Mouse (Mus musculus) midbrain, postnatal 0 days (tissue): ENCODE data around the gene Dennd1c. TPM values are rescaled to one million over a fixed set of nuclear protein-coding genes. Genes with fewer than 3 reads are reported as not detected.
A peak's percentile ranks its signal among the peaks of the same experiment; 100 is the strongest.

Experiments
- ATAC-seq: fragments of 200-750 bp; cut with Nextera tagmentation; 2 replicates; pipeline ENCODE4 v1.8.0; 2017; ENCODE audit warnings: moderate number of reproducible peaks, mild to moderate bottlenecking, moderate TSS enrichment, moderate library complexity; ENCODE audit not compliant: low FRiP score
- DNase-seq: peaks from one replicate; pipeline ENCODE4 v3.0.0-alpha.2; 2015; ENCODE audit warnings: low spot score
- H3K27ac ChIP-seq: fragments of 300-500 bp; sonication (generic); 2 replicates; pipeline ENCODE4 v1.5.1; 2014; ENCODE audit warnings: low read depth, mild to moderate bottlenecking, low read length, mixed read lengths
- H3K27me3 ChIP-seq: fragments of 300-500 bp; sonication (generic); 2 replicates; pipeline ENCODE4 v1.6.1; 2014; ENCODE audit warnings: low read length, control low read depth, mixed read lengths; ENCODE audit not compliant: insufficient read depth
- H3K36me3 ChIP-seq: fragments of 300-500 bp; sonication (generic); 2 replicates; pipeline ENCODE4 v1.6.1; 2014; ENCODE audit warnings: low read length, control low read depth, mixed read lengths; ENCODE audit not compliant: insufficient read depth
- H3K4me1 ChIP-seq: fragments of 300-500 bp; sonication (generic); 2 replicates; pipeline ENCODE4 v1.6.1; 2014; ENCODE audit warnings: mild to moderate bottlenecking, control low read depth, antibody characterized with exemption, low read length, mixed read lengths; ENCODE audit not compliant: insufficient read depth
- H3K4me2 ChIP-seq: fragments of 300-500 bp; sonication (generic); 2 replicates; pipeline ENCODE4 v1.6.1; 2014; ENCODE audit warnings: low read depth, mild to moderate bottlenecking, low read length, mixed read lengths; ENCODE audit not compliant: poor library complexity, severe bottlenecking
- H3K4me3 ChIP-seq: fragments of 300-500 bp; sonication (generic); 2 replicates; pipeline ENCODE4 v1.5.1; 2014; ENCODE audit warnings: low read depth, mild to moderate bottlenecking, low read length, moderate library complexity
- H3K9ac ChIP-seq: fragments of 300-500 bp; sonication (generic); replicated peaks from 2 replicates; pipeline ENCODE4 v1.6.1; 2014; ENCODE audit warnings: mild to moderate bottlenecking, low read length, moderate library complexity, mixed read lengths; ENCODE audit not compliant: poor library complexity, severe bottlenecking
- H3K9me3 ChIP-seq: fragments of 300-500 bp; sonication (generic); 2 replicates; pipeline ENCODE4 v1.6.1; 2016; ENCODE audit warnings: low read length, control low read depth
- CTCF ChIP-seq: IDR thresholded peaks from 2 replicates; pipeline ENCODE4 v1.5.1; 2016; ENCODE audit warnings: antibody characterized with exemption, mild to moderate bottlenecking
- WGBS: fragments of 180-500 bp; shearing (Covaris S2); extraction: QIAGEN DNeasy Blood & Tissue Kit; methylation state at CpG from one replicate; pipeline ENCODE4 v1.1.7; 2014; 5-methylcytosine and 5-hydroxymethylcytosine counted together
- polyA plus RNA-seq: library from polyadenylated mRNA; unstranded; fragments of >200 nt; fragmentation: Nextera tagmentation; extraction: Ambion mirVana; gene quantifications from 2 replicates; pipeline ENCODE4 v1.2.1, GENCODE M21; 2015
- total RNA-seq: library from RNA; depleted of rRNA; stranded (reverse); fragments of >200 nt; gene quantifications from 2 replicates; pipeline ENCODE4 v1.2.3, GENCODE M21; 2014

Gene Dennd1c
- total and polyA plus RNA-seq, 2 experiments from 2014 or later = 0.27 to 1.9 TPM

DNA sequence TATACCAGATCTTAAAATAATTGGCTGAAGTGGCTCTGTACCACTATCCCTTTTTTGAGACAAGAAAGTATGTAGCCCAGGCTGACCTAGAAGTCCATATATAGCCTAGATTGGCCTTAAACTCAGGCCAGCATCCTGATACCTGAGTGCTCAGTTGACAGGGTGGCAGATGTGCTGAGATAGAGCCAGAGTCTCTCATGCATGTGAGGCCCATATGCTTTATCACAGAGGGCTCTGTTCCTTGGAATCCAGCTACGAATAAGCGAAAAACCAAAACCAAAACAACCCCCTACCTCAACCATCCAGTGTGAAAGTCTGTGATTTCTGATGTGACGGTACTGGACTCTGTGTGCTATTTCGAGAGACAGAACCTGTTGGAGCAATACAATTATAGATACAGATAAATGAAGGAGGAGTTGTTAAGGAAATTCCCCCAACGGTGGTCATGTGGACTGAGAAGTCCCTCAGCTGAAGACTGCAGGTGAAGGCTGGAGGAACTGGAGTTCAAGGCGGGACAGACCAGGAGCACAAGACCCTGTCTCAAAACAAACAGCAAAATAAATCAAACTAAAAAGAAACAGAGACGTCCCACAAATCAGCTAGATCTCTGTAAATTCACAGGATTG lies 29.8 kb upstream of the Dennd1c start:
- no peak overlapping the region for H3K4me3 ChIP-seq
- WGBS = 93% methylated on average over 7 of the region's 7 CpGs
- ATAC-seq = no peak

DNA sequence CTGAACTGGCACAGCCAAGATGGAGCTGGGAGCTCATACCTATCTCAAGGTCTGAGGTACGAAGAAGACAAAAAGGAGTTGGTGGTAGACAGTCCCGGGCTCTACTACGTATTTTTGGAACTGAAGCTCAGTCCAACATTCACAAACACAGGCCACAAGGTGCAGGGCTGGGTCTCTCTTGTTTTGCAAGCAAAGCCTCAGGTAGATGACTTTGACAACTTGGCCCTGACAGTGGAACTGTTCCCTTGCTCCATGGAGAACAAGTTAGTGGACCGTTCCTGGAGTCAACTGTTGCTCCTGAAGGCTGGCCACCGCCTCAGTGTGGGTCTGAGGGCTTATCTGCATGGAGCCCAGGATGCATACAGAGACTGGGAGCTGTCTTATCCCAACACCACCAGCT lies 28.8 kb upstream of the Dennd1c start:
- no peak overlapping the region for H3K4me3 ChIP-seq
- H3K4me2 ChIP-seq = no peak overlapping the region
- H3K27ac ChIP-seq = no peak overlapping the region
- no peaks in the 10 kb centered on the region for H3K9me3 ChIP-seq
- 89% methylated on average over 5 of the region's 5 CpGs for WGBS
- H3K36me3 ChIP-seq = no peaks in the 10 kb centered on the region
- no peaks in the 10 kb centered on the region for H3K27me3 ChIP-seq
- DNase-seq (no peak), ATAC-seq (no peak)
- TF ChIP-seq CTCF = no peak
- H3K9ac ChIP-seq = no peak overlapping the region
- H3K4me1 ChIP-seq = peaks cover 2% of the 10 kb centered on the region; the same call in 1 of the 2 replicates

More for the DNA sequence above, 29.8 kb upstream of the Dennd1c start:
- no peak overlapping the region for H3K4me2 ChIP-seq
- no peak for DNase-seq
- no peak for TF ChIP-seq CTCF
- H3K36me3 ChIP-seq = no peaks in the 10 kb centered on the region
- H3K27me3 ChIP-seq = no peaks in the 10 kb centered on the region
- no peak overlapping the region for H3K27ac ChIP-seq
- H3K9ac ChIP-seq = no peak overlapping the region
- no peaks in the 10 kb centered on the region for H3K9me3 ChIP-seq
- peaks cover 2% of the 10 kb centered on the region; the same call in 1 of the 2 replicates for H3K4me1 ChIP-seq

DNA sequence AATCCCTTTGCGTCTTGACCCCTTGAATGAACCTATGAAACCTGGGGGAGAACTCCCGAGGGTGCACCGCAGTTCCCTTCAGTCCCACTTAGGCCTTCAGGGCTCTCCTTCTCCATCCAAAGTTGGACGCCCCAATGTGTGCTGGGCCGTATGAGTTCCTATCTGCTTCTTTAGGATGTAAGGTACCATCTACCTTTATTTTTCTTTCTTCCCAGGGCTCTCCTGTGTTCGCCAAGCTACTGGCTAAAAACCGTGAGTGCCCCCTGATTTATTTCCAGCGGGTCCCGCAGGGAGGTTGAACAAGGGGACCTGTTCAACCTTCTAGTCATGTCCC lies 27.7 kb upstream of the Dennd1c start:
- H3K4me1 ChIP-seq = peaks cover 2% of the 10 kb centered on the region; the same call in 1 of the 2 replicates
- H3K27me3 ChIP-seq = no peaks in the 10 kb centered on the region
- peak overlapping the region; percentile 65 for H3K4me3 ChIP-seq
- no peak for DNase-seq
- no peak overlapping the region for H3K27ac ChIP-seq
- no peaks in the 10 kb centered on the region for H3K36me3 ChIP-seq
- no peak for ATAC-seq
- no peaks in the 10 kb centered on the region for H3K9me3 ChIP-seq
- H3K4me2 ChIP-seq = peak overlapping the region; percentile 81
- H3K9ac ChIP-seq = peak overlapping the region; percentile 70
- WGBS = 10% methylated on average over 9 of the region's 9 CpGs
- no peak for TF ChIP-seq CTCF

DNA sequence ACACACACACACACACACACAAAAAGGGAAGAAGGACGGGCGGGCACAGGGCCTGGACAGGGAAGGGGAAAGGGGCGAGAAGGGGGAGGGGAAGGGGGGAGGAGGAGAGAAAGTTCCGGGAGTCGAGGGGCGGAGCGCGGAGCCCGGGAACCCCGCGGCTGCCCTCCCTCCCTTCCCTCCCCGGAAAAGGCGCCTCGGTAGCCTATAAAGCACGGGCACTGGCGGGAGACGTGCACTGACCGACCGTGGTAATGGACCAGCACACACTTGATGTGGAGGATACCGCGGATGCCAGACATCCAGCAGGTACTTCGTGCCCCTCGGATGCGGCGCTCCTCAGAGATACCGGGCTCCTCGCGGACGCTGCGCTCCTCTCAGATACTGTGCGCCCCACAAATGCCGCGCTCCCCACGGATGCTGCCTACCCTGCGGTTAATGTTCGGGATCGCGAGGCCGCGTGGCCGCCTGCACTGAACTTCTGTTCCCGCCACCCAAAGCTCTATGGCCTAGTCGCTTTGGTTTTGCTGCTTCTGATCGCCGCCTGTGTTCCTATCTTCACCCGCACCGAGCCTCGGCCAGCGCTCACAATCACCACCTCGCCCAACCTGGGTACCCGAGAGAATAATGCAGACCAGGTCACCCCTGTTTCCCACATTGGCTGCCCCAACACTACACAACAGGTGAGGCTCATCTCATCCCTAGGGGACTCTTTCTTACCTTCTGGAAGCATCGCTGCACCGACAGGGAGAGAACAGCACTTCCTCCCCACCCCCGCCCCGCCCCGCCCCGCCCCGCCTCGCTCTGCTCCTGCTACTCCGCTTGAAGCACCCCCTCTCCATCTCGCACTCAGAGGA lies 27.1 kb upstream of the Dennd1c start, which contains the start of gene Tnfsf9:
TSS of gene Tnfsf9 (plus strand) at position 145 of the 854 bp plus-strand sequence.
- H3K36me3 ChIP-seq = no peaks in the 10 kb centered on the region
- H3K27ac ChIP-seq = no peak within 1 kb of the TSS
- DNase-seq (peak; percentile 44), ATAC-seq (peak; percentile 76)
- H3K9me3 ChIP-seq = no peaks in the 10 kb centered on the region
- H3K27me3 ChIP-seq = no peaks in the 10 kb centered on the region
- no peak for TF ChIP-seq CTCF
- WGBS = under 1% methylated on average over 50 of the region's 61 CpGs
- peaks cover 2% of the 10 kb centered on the region; the same call in 1 of the 2 replicates for H3K4me1 ChIP-seq
- H3K4me2 ChIP-seq = peak within 1 kb of the TSS; percentile 81
- peak within 1 kb of the TSS; percentile 70 for H3K9ac ChIP-seq
- peak within 1 kb of the TSS; percentile 65 for H3K4me3 ChIP-seq

DNA sequence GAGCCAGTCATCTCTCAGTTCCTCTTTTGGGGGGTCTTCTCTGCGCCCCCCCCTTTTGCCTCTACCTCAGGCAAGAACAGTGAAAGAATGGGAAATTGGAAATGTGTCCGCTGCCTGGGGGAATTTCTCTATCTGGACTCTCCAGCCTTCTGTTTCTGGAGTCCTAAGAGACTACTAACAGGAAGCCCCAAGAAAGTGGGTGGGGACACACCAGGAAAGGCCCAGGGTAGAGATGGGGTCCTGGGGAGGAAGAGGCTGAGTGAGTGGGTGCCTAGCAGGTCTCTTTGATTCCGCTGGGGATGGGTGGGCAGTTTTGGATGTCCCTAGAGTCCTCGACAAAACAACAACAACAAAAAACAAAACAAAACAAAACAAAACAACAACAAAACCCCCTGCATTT lies 26.2 kb upstream of the Dennd1c start:
- no peak overlapping the region for H3K9ac ChIP-seq
- H3K27me3 ChIP-seq = no peaks in the 10 kb centered on the region
- ATAC-seq (no peak), DNase-seq (no peak)
- 46% methylated on average over 4 of the region's 4 CpGs for WGBS
- H3K4me1 ChIP-seq = peaks cover 2% of the 10 kb centered on the region; the same call in 1 of the 2 replicates
- H3K36me3 ChIP-seq = no peaks in the 10 kb centered on the region
- peak overlapping the region; percentile 81 for H3K4me2 ChIP-seq
- TF ChIP-seq CTCF = no peak
- no peak overlapping the region for H3K27ac ChIP-seq
- H3K4me3 ChIP-seq = peak overlapping the region; percentile 65
- no peaks in the 10 kb centered on the region for H3K9me3 ChIP-seq

DNA sequence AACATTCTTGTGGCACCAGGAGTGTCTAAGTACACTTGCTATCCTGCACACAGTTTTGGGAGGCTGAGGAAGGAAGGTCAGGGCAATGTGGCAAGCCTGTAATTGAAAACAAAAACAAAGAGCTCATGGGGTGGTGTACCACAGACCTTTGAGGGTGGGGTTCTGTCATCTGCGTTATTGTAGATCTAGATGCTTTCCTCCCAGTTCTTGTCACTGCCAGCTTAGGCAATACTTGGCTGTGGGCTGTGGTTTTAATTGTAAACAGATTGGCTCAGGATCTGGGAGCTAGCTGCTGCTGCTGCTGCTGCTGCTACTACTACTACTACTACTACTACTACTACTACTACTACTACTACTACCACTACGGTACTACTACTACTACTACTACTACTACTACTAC lies 24.0 kb upstream of the Dennd1c start:
- Histone ChIP-seq H3K9me3 (no peaks in the 10 kb centered on the region), H3K4me3 (no peak overlapping the region), H3K27me3 (no peaks in the 10 kb centered on the region), H3K9ac (no peak overlapping the region), H3K4me2 (no peak overlapping the region), H3K4me1 (peaks cover 2% of the 10 kb centered on the region; the same call in 1 of the 2 replicates), H3K36me3 (no peaks in the 10 kb centered on the region), H3K27ac (no peak overlapping the region)
- 91% methylated on average over 2 of the region's 2 CpGs for WGBS
- TF ChIP-seq CTCF = no peak
- no peak for DNase-seq
- ATAC-seq = no peak
